Mouse (Mus musculus) CH12.LX (cell line): ENCODE results near the gene Szrd1. TPM values are rescaled to one million over a fixed set of nuclear protein-coding genes. Genes with fewer than 3 reads are reported as not detected.

Experiments used
- DNase-seq: peaks from one replicate; pipeline ENCODE4 v3.0.0-alpha.2; 2013; ENCODE audit errors: extremely low read depth
- H3K27ac ChIP-seq: 2 replicates; pipeline ENCODE4 v1.5.1; 2012; ENCODE audit warnings: low read depth, mild to moderate bottlenecking, control low read depth, moderate library complexity; ENCODE audit not compliant: insufficient read depth
- H3K27me3 ChIP-seq: replicated peaks from 2 replicates; pipeline ENCODE3; 2012; ENCODE audit warnings: inconsistent platforms
- H3K36me3 ChIP-seq, 2 experiments: replicated peaks in 1 of 2; 2 replicates each; pipeline versions ENCODE3 to v1.6.1; 2012; ENCODE audit warnings: inconsistent platforms in 1 of 2, low read length in 1 of 2, mild to moderate bottlenecking in 1 of 2, mixed read lengths in 1 of 2, moderate library complexity in 1 of 2; ENCODE audit not compliant: control insufficient read depth in 1 of 2, insufficient read depth in 1 of 2
- H3K4me1 ChIP-seq, 2 experiments: 2 replicates each; pipeline ENCODE4 v1.6.1; 2012; ENCODE audit warnings: inconsistent platforms in 1 of 2, moderate library complexity in 1 of 2; ENCODE audit not compliant: insufficient read depth in 2 of 2, control insufficient read depth in 1 of 2
- H3K4me2 ChIP-seq: 2 replicates; pipeline ENCODE4 v1.6.1; 2012; ENCODE audit warnings: low read depth, mild to moderate bottlenecking, control low read depth; ENCODE audit not compliant: poor library complexity, insufficient read depth, severe bottlenecking
- H3K4me3 ChIP-seq, 3 experiments: fragments of 150-350 bp in 1 of 3; sonication (generic) in 1 of 3; replicated peaks in 1 of 3; 2 replicates each; pipeline versions ENCODE3 to v1.5.1; 2011 to 2012; ENCODE audit warnings: low read depth in 2 of 3, low read length in 2 of 3, mild to moderate bottlenecking in 2 of 3, moderate library complexity in 2 of 3, control low read depth in 1 of 3, improper control_type of control experiment in 1 of 3, inconsistent platforms in 1 of 3, mixed read lengths in 1 of 3; ENCODE audit not compliant: poor library complexity in 1 of 3
- H3K79me2 ChIP-seq: replicated peaks from 2 replicates; pipeline ENCODE4 v1.6.1; 2012; ENCODE audit warnings: mild to moderate bottlenecking, moderate library complexity; ENCODE audit not compliant: control insufficient read depth, poor library complexity, insufficient read depth, severe bottlenecking; ENCODE audit errors: extremely low read depth
- H3K9ac ChIP-seq: 2 replicates; pipeline ENCODE4 v1.6.1; 2012; ENCODE audit warnings: low read depth, mild to moderate bottlenecking, control low read depth, moderate library complexity; ENCODE audit not compliant: insufficient read depth
- H3K9me3 ChIP-seq: replicated peaks from 2 replicates; pipeline ENCODE3; 2012; ENCODE audit warnings: low read length, inconsistent platforms, mixed read lengths
- BHLHE40 ChIP-seq: IDR thresholded peaks from 2 replicates; pipeline ENCODE4 v1.6.1; 2011; ENCODE audit warnings: mild to moderate bottlenecking, low read depth, low read length, improper control_type of control experiment
- ETS1 ChIP-seq: conservative IDR thresholded peaks from 2 replicates; pipeline ENCODE4 v1.6.1; 2012; ENCODE audit warnings: low read depth, mild to moderate bottlenecking, inconsistent platforms, low read length, improper control_type of control experiment, moderate library complexity
- GABPA ChIP-seq: IDR thresholded peaks from 2 replicates; pipeline ENCODE4 v1.6.1; 2012; ENCODE audit warnings: low read depth, low read length, improper control_type of control experiment, inconsistent platforms; ENCODE audit not compliant: insufficient replicate concordance
- HCFC1 ChIP-seq: IDR thresholded peaks from 2 replicates; pipeline ENCODE4 v1.6.1; 2012; ENCODE audit warnings: low read depth, mild to moderate bottlenecking, inconsistent platforms, low read length, improper control_type of control experiment
- POLR2A ChIP-seq: IDR thresholded peaks from 2 replicates; pipeline ENCODE4 v1.6.1; 2011; ENCODE audit warnings: low read depth, mild to moderate bottlenecking, improper control_type of control experiment, low read length
- SIN3A ChIP-seq: IDR thresholded peaks from 2 replicates; pipeline ENCODE4 v1.6.1; 2012; ENCODE audit warnings: low read length, improper control_type of control experiment, inconsistent platforms
- ZNF384 ChIP-seq: IDR thresholded peaks from 2 replicates; pipeline ENCODE4 v1.6.1; 2012; ENCODE audit warnings: low read depth, low read length, improper control_type of control experiment, inconsistent platforms
- dilution Hi-C: fragments of 300-500 bp; cut with MboI; formaldehyde crosslinking; loops from 2 replicates; pipeline ENCODE4 v1.14.3; 2020; ENCODE audit warnings: low sequenced_read_pairs; ENCODE audit not compliant: extremely low pct_unique_long_range_greater_than_20kb, extremely low pct_ligation_motif_present
- in situ Hi-C: fragments of 300-500 bp; cut with MboI; formaldehyde crosslinking; loops from 3 replicates; pipeline ENCODE4 v1.14.3; 2019; ENCODE audit warnings: low sequenced_read_pairs, low pct_ligation_motif_present, low pct_unique_long_range_greater_than_20kb, mixed read lengths
- polyA plus RNA-seq: library from polyadenylated mRNA; unstranded; fragments of >175 nt; gene quantifications from 2 replicates; pipeline ENCODE4 v1.2.1, GENCODE M21; 2012; ENCODE audit warnings: low read depth; ENCODE audit not compliant: insufficient read length
- total RNA-seq, 2 experiments: library from RNA; depleted of rRNA; stranded (reverse); fragments of 300-350 nt in 1 of 2; fragments of >200 nt in 1 of 2; gene quantifications; 2 replicates each; pipeline ENCODE4 v1.2.3; 2012 to 2014

The Szrd1 gene
- total and polyA plus RNA-seq, 3 experiments: 80.9 to 143 (median 82.5) TPM

DNA sequence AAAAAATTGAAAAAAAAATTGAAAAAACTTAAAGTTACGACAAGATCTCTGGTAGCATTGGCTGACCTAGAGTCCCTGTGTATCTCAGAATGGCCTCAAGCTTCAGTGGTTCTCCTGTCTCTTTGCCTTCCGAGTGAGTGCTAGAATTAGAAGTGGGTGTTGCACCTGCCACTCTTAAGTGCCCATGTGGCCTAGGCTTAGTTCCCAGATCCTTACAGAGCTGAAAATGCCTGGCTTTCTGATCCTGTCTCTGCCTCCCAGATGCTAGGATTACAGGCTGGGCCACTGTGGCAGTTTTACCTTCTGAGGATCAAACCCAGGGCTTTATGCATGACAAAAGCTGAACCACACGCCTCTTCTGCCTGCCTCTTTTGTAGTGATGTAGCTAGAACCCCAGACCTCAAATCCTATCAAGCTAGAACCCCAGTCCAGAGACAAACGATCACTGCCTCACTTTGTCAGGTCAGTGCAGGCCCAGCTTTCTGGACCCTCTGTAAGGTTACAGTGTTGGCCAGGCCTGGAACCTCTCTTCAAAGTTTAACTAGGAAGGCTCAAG, 75.4 kb downstream of the Szrd1 start:
- H3K4me2 ChIP-seq: no peak overlapping the region
- in situ Hi-C loops (no loop called here), dilution Hi-C loops (no loop called here)
- H3K4me1 ChIP-seq: peaks cover 0 to 14% of the 10 kb centered on the region in 2 experiments; a peak in 2 of 4 replicates
- no peaks in the 10 kb centered on the region for H3K27me3 ChIP-seq
- no peak overlapping the region for H3K4me3 ChIP-seq
- H3K9me3 ChIP-seq: no peaks in the 10 kb centered on the region
- H3K36me3 ChIP-seq: peaks cover 37 to 46% of the 10 kb centered on the region in 2 experiments
- H3K79me2 ChIP-seq: no peaks in the 10 kb centered on the region
- no peak for TF ChIP-seq SIN3A
- no peak for TF ChIP-seq ZNF384
- TF ChIP-seq POLR2A: no peak
- no peak for TF ChIP-seq ETS1
- TF ChIP-seq HCFC1: no peak
- no peak for TF ChIP-seq BHLHE40
- no peak for TF ChIP-seq GABPA
- DNase-seq: no peak
- no peak overlapping the region for H3K27ac ChIP-seq
- H3K9ac ChIP-seq: no peak overlapping the region

Other genes starting within 250 kb of the Szrd1 start
- 0.04 TPM in 1 of 2 replicates, not detected in the other for gene Padi2, start 233.4 kb downstream of the Szrd1 start, total RNA-seq (2012; rRNA removed)
- 0.04 TPM in 1 of 2 replicates, not detected in the other for gene Padi2, start 233.4 kb downstream of the Szrd1 start, total RNA-seq (2014; rRNA removed)
- gene Padi2, start 233.4 kb downstream of the Szrd1 start, polyA plus RNA-seq: not detected in 2 replicates
- 184 and 188 TPM in 2 replicates for gene Sdhb, start 178.6 kb downstream of the Szrd1 start, total RNA-seq (2012; rRNA removed)
- 178 and 190 TPM in 2 replicates for gene Sdhb, start 178.6 kb downstream of the Szrd1 start, total RNA-seq (2014; rRNA removed)
- gene Sdhb, start 178.6 kb downstream of the Szrd1 start, polyA plus RNA-seq: 156 and 162 TPM in 2 replicates
- 47.6 and 48.5 TPM in 2 replicates for gene Atp13a2, start 152.9 kb downstream of the Szrd1 start, total RNA-seq (2012; rRNA removed)
- gene Atp13a2, start 152.9 kb downstream of the Szrd1 start, total RNA-seq (2014; rRNA removed): 22.2 and 24.8 TPM in 2 replicates
- 44.2 and 54.7 TPM in 2 replicates for gene Atp13a2, start 152.9 kb downstream of the Szrd1 start, polyA plus RNA-seq
- not detected in 2 replicates for gene Mfap2, start 129.4 kb downstream of the Szrd1 start, total RNA-seq (2012; rRNA removed)
- gene Mfap2, start 129.4 kb downstream of the Szrd1 start, total RNA-seq (2014; rRNA removed): not detected in 2 replicates
- not detected in 2 replicates for gene Mfap2, start 129.4 kb downstream of the Szrd1 start, polyA plus RNA-seq
- gene Crocc, start 79.2 kb downstream of the Szrd1 start, total RNA-seq (2012; rRNA removed): 5.9 and 8.3 TPM in 2 replicates
- 3.5 and 4.3 TPM in 2 replicates for gene Crocc, start 79.2 kb downstream of the Szrd1 start, total RNA-seq (2014; rRNA removed)
- 4.8 and 8.6 TPM in 2 replicates for gene Crocc, start 79.2 kb downstream of the Szrd1 start, polyA plus RNA-seq
- gene Necap2, start 61.4 kb downstream of the Szrd1 start, total RNA-seq (2012; rRNA removed): 32.6 and 38.9 TPM in 2 replicates
- 34.8 and 41.0 TPM in 2 replicates for gene Necap2, start 61.4 kb downstream of the Szrd1 start, total RNA-seq (2014; rRNA removed)
- 41.7 and 45.1 TPM in 2 replicates for gene Necap2, start 61.4 kb downstream of the Szrd1 start, polyA plus RNA-seq
- not detected in 2 replicates for gene Spata21, start 51.4 kb downstream of the Szrd1 start, total RNA-seq (2012; rRNA removed)
- not detected in 2 replicates for gene Spata21, start 51.4 kb downstream of the Szrd1 start, total RNA-seq (2014; rRNA removed)
- not detected in 2 replicates for gene Spata21, start 51.4 kb downstream of the Szrd1 start, polyA plus RNA-seq
- gene Fbxo42, start 8.1 kb upstream of the Szrd1 start, total RNA-seq (2012; rRNA removed): 14.4 and 17.3 TPM in 2 replicates
- gene Fbxo42, start 8.1 kb upstream of the Szrd1 start, total RNA-seq (2014; rRNA removed): 8.6 and 9.8 TPM in 2 replicates
- gene Fbxo42, start 8.1 kb upstream of the Szrd1 start, polyA plus RNA-seq: 16.5 and 20.1 TPM in 2 replicates
- 4.5 and 5.3 TPM in 2 replicates for gene Rsg1, start 74.2 kb upstream of the Szrd1 start, total RNA-seq (2012; rRNA removed)
- 1.0 and 1.1 TPM in 2 replicates for gene Rsg1, start 74.2 kb upstream of the Szrd1 start, total RNA-seq (2014; rRNA removed)
- gene Rsg1, start 74.2 kb upstream of the Szrd1 start, polyA plus RNA-seq: 2.8 and 3.2 TPM in 2 replicates
- 0.08 and 0.21 TPM in 2 replicates for gene Arhgef19, start 99.7 kb upstream of the Szrd1 start, total RNA-seq (2012; rRNA removed)
- 0.15 TPM in 1 of 2 replicates, not detected in the other for gene Arhgef19, start 99.7 kb upstream of the Szrd1 start, total RNA-seq (2014; rRNA removed)
- 0.19 and 0.40 TPM in 2 replicates for gene Arhgef19, start 99.7 kb upstream of the Szrd1 start, polyA plus RNA-seq
- gene Epha2, start 161.5 kb upstream of the Szrd1 start, total RNA-seq (2012; rRNA removed): 0.67 and 0.81 TPM in 2 replicates
- 0.55 and 0.58 TPM in 2 replicates for gene Epha2, start 161.5 kb upstream of the Szrd1 start, total RNA-seq (2014; rRNA removed)
- gene Epha2, start 161.5 kb upstream of the Szrd1 start, polyA plus RNA-seq: 0.67 and 0.70 TPM in 2 replicates
- gene Fam131c, start 228.4 kb upstream of the Szrd1 start, total RNA-seq (2012; rRNA removed): not detected in 2 replicates
- gene Fam131c, start 228.4 kb upstream of the Szrd1 start, total RNA-seq (2014; rRNA removed): not detected in 2 replicates
- not detected in 2 replicates for gene Fam131c, start 228.4 kb upstream of the Szrd1 start, polyA plus RNA-seq